Mouse (Mus musculus) embryonic facial prominence, embryonic 12.5 days (tissue): ENCODE measurements around the gene Fam240b. TPM values are rescaled to one million over a fixed set of nuclear protein-coding genes. Genes with fewer than 3 reads are reported as not detected.
"Not testable (repeated sequence)": the region's sequence is repeated elsewhere in the genome, so short reads cannot be mapped to it uniquely, and the experiment has no call there.

Experiments
- ATAC-seq: fragments of 200-750 bp; cut with Nextera tagmentation; 2 replicates; pipeline ENCODE4 v1.8.0; 2017; ENCODE audit not compliant: insufficient number of reproducible peaks, insufficient read depth, low FRiP score, low TSS enrichment
- H3K27ac ChIP-seq: fragments of 300-500 bp; sonication (generic); 2 replicates; pipeline ENCODE4 v1.5.1; 2016; ENCODE audit warnings: mild to moderate bottlenecking
- H3K27me3 ChIP-seq: fragments of 300-500 bp; sonication (generic); 2 replicates; pipeline ENCODE4 v1.6.1; 2016; ENCODE audit warnings: mild to moderate bottlenecking, moderate library complexity
- H3K36me3 ChIP-seq: fragments of 300-500 bp; sonication (generic); 2 replicates; pipeline ENCODE4 v1.6.1; 2016; ENCODE audit warnings: mild to moderate bottlenecking
- H3K4me1 ChIP-seq: fragments of 300-500 bp; sonication (generic); 2 replicates; pipeline ENCODE4 v1.6.1; 2016
- H3K4me2 ChIP-seq: fragments of 300-500 bp; sonication (generic); replicated peaks from 2 replicates; pipeline ENCODE4 v1.6.1; 2016; ENCODE audit warnings: mild to moderate bottlenecking, moderate library complexity
- H3K4me3 ChIP-seq: fragments of 300-500 bp; sonication (generic); 2 replicates; pipeline ENCODE4 v1.5.1; 2016; ENCODE audit warnings: mild to moderate bottlenecking
- H3K9ac ChIP-seq: fragments of 300-500 bp; sonication (generic); 2 replicates; pipeline ENCODE4 v1.6.1; 2016; ENCODE audit warnings: mild to moderate bottlenecking, moderate library complexity
- H3K9me3 ChIP-seq: fragments of 300-500 bp; sonication (generic); 2 replicates; pipeline ENCODE4 v1.6.1; 2016; ENCODE audit warnings: mild to moderate bottlenecking, moderate library complexity
- WGBS: fragments of 180-500 bp; shearing (Covaris S2); methylation state at CpG from one replicate; pipeline ENCODE4 v1.1.7; 2016; 5-methylcytosine and 5-hydroxymethylcytosine counted together
- polyA plus RNA-seq: library from polyadenylated mRNA; unstranded; fragments of >200 nt; fragmentation: Nextera tagmentation; extraction: Ambion mirVana; gene quantifications from 2 replicates; pipeline ENCODE4 v1.2.1, GENCODE M21; 2016

The Fam240b gene
- polyA plus RNA-seq, 1 experiment from 2014 or later, result not detected

- no peak overlapping the region for H3K27ac ChIP-seq
- H3K27me3 ChIP-seq, result no peaks in the 10 kb centered on the region
- no peak overlapping the region for H3K9ac ChIP-seq
- H3K4me3 ChIP-seq, result no peak overlapping the region
- WGBS, result 68% methylated on average over 9 of the region's 9 CpGs
- H3K36me3 ChIP-seq, result no peaks in the 10 kb centered on the region
- H3K4me2 ChIP-seq, result no peak overlapping the region
- no peaks in the 10 kb centered on the region for H3K4me1 ChIP-seq
- ATAC-seq, result no peak
- H3K9me3 ChIP-seq, result no peaks in the 10 kb centered on the region
These were observed 32.4 kb downstream of the Fam240b start for GRCm38 (mm10) chr13:64465166-64465565.

GRCm38 (mm10) chr13:64462581-64462980, 35.0 kb downstream of the Fam240b start:
- Histone ChIP-seq H3K4me3 (no peak overlapping the region), H3K27ac (no peak overlapping the region), H3K27me3 (no peaks in the 10 kb centered on the region), H3K36me3 (no peaks in the 10 kb centered on the region), H3K4me1 (no peaks in the 10 kb centered on the region), H3K9me3 (no peaks in the 10 kb centered on the region), H3K9ac (no peak overlapping the region), H3K4me2 (no peak overlapping the region)
- WGBS, result 86% methylated on average over 2 of the region's 2 CpGs
- no peak for ATAC-seq

GRCm38 (mm10) chr13:64458181-64458580, 39.4 kb downstream of the Fam240b start:
- no peak for ATAC-seq
- H3K4me1 ChIP-seq, result no peaks in the 10 kb centered on the region
- no peak overlapping the region for H3K4me2 ChIP-seq
- H3K27me3 ChIP-seq, result no peaks in the 10 kb centered on the region
- H3K9ac ChIP-seq, result no peak overlapping the region
- H3K36me3 ChIP-seq, result no peaks in the 10 kb centered on the region
- no peak overlapping the region for H3K4me3 ChIP-seq
- H3K27ac ChIP-seq, result no peak overlapping the region
- WGBS, result 92% methylated on average over 14 of the region's 14 CpGs
- no peaks in the 10 kb centered on the region for H3K9me3 ChIP-seq

GRCm38 (mm10) chr13:64457225-64457978, 40.2 kb downstream of the Fam240b start:
- H3K27ac ChIP-seq, H3K4me2 ChIP-seq, H3K4me1 ChIP-seq, H3K36me3 ChIP-seq, H3K4me3 ChIP-seq, H3K9me3 ChIP-seq, ATAC-seq, H3K27me3 ChIP-seq, H3K9ac ChIP-seq: not testable (repeated sequence)
- 92% methylated on average over 19 of the region's 19 CpGs for WGBS

- Histone ChIP-seq H3K27ac (no peak overlapping the region), H3K4me2 (no peak overlapping the region), H3K4me3 (no peak overlapping the region), H3K9me3 (no peaks in the 10 kb centered on the region), H3K4me1 (no peaks in the 10 kb centered on the region), H3K36me3 (no peaks in the 10 kb centered on the region), H3K27me3 (no peaks in the 10 kb centered on the region), H3K9ac (no peak overlapping the region)
- WGBS, result 73% methylated on average over 7 of the region's 7 CpGs
- no peak for ATAC-seq
These were observed 47.4 kb downstream of the Fam240b start for GRCm38 (mm10) chr13:64450001-64450794.

- Histone ChIP-seq H3K4me3 (no peak overlapping the region), H3K9me3 (no peaks in the 10 kb centered on the region), H3K9ac (no peak overlapping the region), H3K27ac (no peak overlapping the region), H3K4me2 (no peak overlapping the region), H3K4me1 (no peaks in the 10 kb centered on the region), H3K27me3 (no peaks in the 10 kb centered on the region), H3K36me3 (no peaks in the 10 kb centered on the region)
- ATAC-seq, result no peak
- WGBS, result 86% methylated on average over 5 of the region's 5 CpGs
These were observed 48.9 kb downstream of the Fam240b start for GRCm38 (mm10) chr13:64448729-64449128.

GRCm38 (mm10) chr13:64447947-64448346, 49.6 kb downstream of the Fam240b start:
- Histone ChIP-seq H3K36me3 (no peaks in the 10 kb centered on the region), H3K4me3 (no peak overlapping the region), H3K4me1 (no peaks in the 10 kb centered on the region), H3K9ac (no peak overlapping the region), H3K4me2 (no peak overlapping the region), H3K9me3 (no peaks in the 10 kb centered on the region), H3K27me3 (no peaks in the 10 kb centered on the region), H3K27ac (no peak overlapping the region)
- whole genome bisulfite sequencing, result 2% methylated on average over 1 of the region's 1 CpGs
- 0 out of 2 replicates have a peak, but pooled peaks have one; percentile 10 for ATAC-seq

- WGBS, result 72% methylated on average over 9 of the region's 9 CpGs
- Histone ChIP-seq H3K4me1 (no peaks in the 10 kb centered on the region), H3K27ac (no peak overlapping the region), H3K27me3 (no peaks in the 10 kb centered on the region), H3K4me3 (no peak overlapping the region), H3K4me2 (no peak overlapping the region), H3K36me3 (no peaks in the 10 kb centered on the region), H3K9me3 (no peaks in the 10 kb centered on the region), H3K9ac (no peak overlapping the region)
- no peak for ATAC-seq
These were observed 52.2 kb downstream of the Fam240b start for GRCm38 (mm10) chr13:64445254-64445920.

- H3K27ac ChIP-seq, result no peak overlapping the region
- no peak overlapping the region for H3K9ac ChIP-seq
- H3K27me3 ChIP-seq, result no peaks in the 10 kb centered on the region
- H3K4me2 ChIP-seq, result no peak overlapping the region
- H3K9me3 ChIP-seq, result no peaks in the 10 kb centered on the region
- H3K4me1 ChIP-seq, result no peaks in the 10 kb centered on the region
- no peaks in the 10 kb centered on the region; the same call in 1 of the 2 replicates for H3K36me3 ChIP-seq
- whole genome bisulfite sequencing, result 61% methylated on average over 4 of the region's 4 CpGs
- no peak overlapping the region for H3K4me3 ChIP-seq
- no peak for ATAC-seq
These were observed 54.2 kb downstream of the Fam240b start for GRCm38 (mm10) chr13:64443263-64443894.

- Histone ChIP-seq H3K36me3 (peaks cover 3% of the 10 kb centered on the region; the same call in 1 of the 2 replicates), H3K4me3 (no peak overlapping the region), H3K4me1 (no peaks in the 10 kb centered on the region), H3K9ac (no peak overlapping the region), H3K4me2 (no peak overlapping the region), H3K27ac (no peak overlapping the region), H3K27me3 (no peaks in the 10 kb centered on the region), H3K9me3 (no peaks in the 10 kb centered on the region)
- 65% methylated on average over 4 of the region's 4 CpGs for WGBS
- ATAC-seq, result no peak
These were observed 57.0 kb downstream of the Fam240b start for GRCm38 (mm10) chr13:64440592-64440991.

GRCm38 (mm10) chr13:64439471-64439870, 58.1 kb downstream of the Fam240b start:
- Histone ChIP-seq H3K9ac (no peak overlapping the region), H3K27ac (no peak overlapping the region), H3K9me3 (no peaks in the 10 kb centered on the region), H3K4me1 (no peaks in the 10 kb centered on the region), H3K27me3 (no peaks in the 10 kb centered on the region), H3K36me3 (peaks cover 3% of the 10 kb centered on the region; the same call in 1 of the 2 replicates), H3K4me3 (no peak overlapping the region), H3K4me2 (no peak overlapping the region)
- ATAC-seq, result no peak
- 77% methylated on average over 5 of the region's 5 CpGs for WGBS
